Mouse (Mus musculus) heart, embryonic 14.5 days (tissue): ENCODE results near the gene Dcun1d3. TPM values are rescaled to one million over a fixed set of nuclear protein-coding genes. Genes with fewer than 3 reads are reported as not detected.

Source experiments
- ATAC-seq: fragments of 200-750 bp; cut with Nextera tagmentation; 2 replicates; pipeline ENCODE4 v1.8.0; 2017; ENCODE audit warnings: low read depth, moderate TSS enrichment; ENCODE audit not compliant: insufficient number of reproducible peaks, insufficient read depth, low FRiP score
- H3K27ac ChIP-seq, 2 experiments: fragments of 200-500 bp in 1 of 2; fragments of 300-500 bp in 1 of 2; sonication (generic) in 1 of 2; replicated peaks in 1 of 2; 2 replicates each; pipeline ENCODE4 v1.5.1; 2012 to 2014; ENCODE audit warnings: low read depth in 2 of 2, low read length in 2 of 2, control low read depth in 1 of 2, mild to moderate bottlenecking in 1 of 2, mixed read lengths in 1 of 2; ENCODE audit not compliant: control insufficient read depth in 1 of 2, insufficient read depth in 1 of 2
- H3K27me3 ChIP-seq: fragments of 300-500 bp; sonication (generic); 2 replicates; pipeline ENCODE4 v1.6.1; 2014; ENCODE audit warnings: mild to moderate bottlenecking, low read length, control low read depth; ENCODE audit not compliant: control insufficient read depth, insufficient read depth
- H3K36me3 ChIP-seq: fragments of 300-500 bp; sonication (generic); 2 replicates; pipeline ENCODE4 v1.6.1; 2014; ENCODE audit warnings: mild to moderate bottlenecking, control low read depth, low read length, mixed read lengths; ENCODE audit not compliant: control insufficient read depth, insufficient read depth
- H3K4me1 ChIP-seq, 2 experiments: fragments of 200-500 bp in 1 of 2; fragments of 300-500 bp in 1 of 2; sonication (generic) in 1 of 2; 2 replicates each; pipeline ENCODE4 v1.6.1; 2012 to 2014; ENCODE audit warnings: low read length in 2 of 2, control low read depth in 1 of 2, mixed read lengths in 1 of 2; ENCODE audit not compliant: control insufficient read depth in 2 of 2, insufficient read depth in 2 of 2
- H3K4me2 ChIP-seq: fragments of 300-500 bp; sonication (generic); 2 replicates; pipeline ENCODE4 v1.6.1; 2014; ENCODE audit warnings: mild to moderate bottlenecking, low read length
- H3K4me3 ChIP-seq, 2 experiments: fragments of 200-500 bp in 1 of 2; fragments of 300-500 bp in 1 of 2; sonication (generic) in 1 of 2; 2 replicates each; pipeline ENCODE4 v1.5.1; 2012 to 2014; ENCODE audit warnings: low read length in 2 of 2, mild to moderate bottlenecking in 2 of 2, control low read depth in 1 of 2, low read depth in 1 of 2, moderate library complexity in 1 of 2; ENCODE audit not compliant: control insufficient read depth in 1 of 2, insufficient read depth in 1 of 2
- H3K9ac ChIP-seq: fragments of 300-500 bp; sonication (generic); 2 replicates; pipeline ENCODE4 v1.6.1; 2014; ENCODE audit warnings: mild to moderate bottlenecking, low read length
- H3K9me3 ChIP-seq: fragments of 300-500 bp; sonication (generic); 2 replicates; pipeline ENCODE4 v1.6.1; 2016; ENCODE audit warnings: low read length, control low read depth; ENCODE audit not compliant: control insufficient read depth
- WGBS: fragments of 180-500 bp; shearing (Covaris S2); extraction: QIAGEN DNeasy Blood & Tissue Kit; methylation state at CpG from one replicate; pipeline ENCODE4 v1.1.7; 2014; 5-methylcytosine and 5-hydroxymethylcytosine counted together
- polyA plus RNA-seq: library from polyadenylated mRNA; unstranded; fragments of >200 nt; fragmentation: Nextera tagmentation; extraction: Ambion mirVana; gene quantifications from 2 replicates; pipeline ENCODE4 v1.2.1, GENCODE M21; 2014

Dcun1d3 gene
- polyA plus RNA-seq, 1 experiment from 2014 or later, result 5.4 TPM

GRCm38 (mm10) chr7:119847396-119847795, 48.7 kb downstream of the Dcun1d3 start:
- Histone ChIP-seq H3K4me2 (no peak overlapping the region), H3K9me3 (no peaks in the 10 kb centered on the region), H3K4me1 (no peaks in the 10 kb centered on the region), H3K36me3 (peaks cover 45% of the 10 kb centered on the region), H3K27ac (no peak overlapping the region), H3K4me3 (no peak overlapping the region), H3K27me3 (no peaks in the 10 kb centered on the region), H3K9ac (no peak overlapping the region)
- 85% methylated on average over 2 of the region's 2 CpGs for WGBS
- ATAC-seq, result no peak

GRCm38 (mm10) chr7:119845541-119845940, 50.6 kb downstream of the Dcun1d3 start:
- Histone ChIP-seq H3K9ac (no peak overlapping the region), H3K36me3 (peaks cover 42% of the 10 kb centered on the region), H3K9me3 (no peaks in the 10 kb centered on the region), H3K4me3 (no peak overlapping the region), H3K4me1 (no peaks in the 10 kb centered on the region), H3K27ac (no peak overlapping the region), H3K4me2 (no peak overlapping the region), H3K27me3 (no peaks in the 10 kb centered on the region)
- 61% methylated on average over 2 of the region's 2 CpGs for WGBS
- ATAC-seq, result no peak

- H3K27ac ChIP-seq, result no peak overlapping the region
- peaks cover 25% of the 10 kb centered on the region for H3K36me3 ChIP-seq
- no peaks in the 10 kb centered on the region for H3K9me3 ChIP-seq
- ATAC-seq, result no peak
- H3K4me2 ChIP-seq, result no peak overlapping the region
- H3K9ac ChIP-seq, result no peak overlapping the region
- H3K4me1 ChIP-seq, result no peaks in the 10 kb centered on the region
- 92% methylated on average over 4 of the region's 4 CpGs for WGBS
- no peak overlapping the region for H3K4me3 ChIP-seq
- no peaks in the 10 kb centered on the region for H3K27me3 ChIP-seq
Observed at GRCm38 (mm10) chr7:119841820-119842449, 54.2 kb downstream of the Dcun1d3 start.

- Histone ChIP-seq H3K36me3 (peaks cover 25% of the 10 kb centered on the region; the same call in 1 of the 2 replicates), H3K4me2 (no peak overlapping the region), H3K4me3 (no peak overlapping the region), H3K9me3 (no peaks in the 10 kb centered on the region), H3K27ac (no peak overlapping the region), H3K9ac (no peak overlapping the region), H3K4me1 (no peaks in the 10 kb centered on the region), H3K27me3 (no peaks in the 10 kb centered on the region)
- no peak for ATAC-seq
- 89% methylated on average over 4 of the region's 4 CpGs for WGBS
Observed at GRCm38 (mm10) chr7:119835996-119836777, 59.9 kb downstream of the Dcun1d3 start.

GRCm38 (mm10) chr7:119835371-119835770, 60.7 kb downstream of the Dcun1d3 start:
- H3K4me1 ChIP-seq, result no peaks in the 10 kb centered on the region

GRCm38 (mm10) chr7:119808723-119809122, 87.4 kb downstream of the Dcun1d3 start:
- no peak overlapping the region for H3K27ac ChIP-seq
- 93% methylated on average over 3 of the region's 3 CpGs for WGBS
- no peak overlapping the region for H3K9ac ChIP-seq
- H3K4me1 ChIP-seq, result no peaks in the 10 kb centered on the region
- H3K9me3 ChIP-seq, result no peaks in the 10 kb centered on the region
- ATAC-seq, result no peak
- H3K4me3 ChIP-seq, result no peak overlapping the region
- H3K36me3 ChIP-seq, result peaks cover 69% of the 10 kb centered on the region
- no peaks in the 10 kb centered on the region for H3K27me3 ChIP-seq
- H3K4me2 ChIP-seq, result no peak overlapping the region

More at GRCm38 (mm10) chr7:119835371-119835770, 60.7 kb downstream of the Dcun1d3 start:
- Histone ChIP-seq H3K36me3 (peaks cover 25% of the 10 kb centered on the region; the same call in 1 of the 2 replicates), H3K4me2 (no peak overlapping the region), H3K9ac (no peak overlapping the region), H3K4me3 (no peak overlapping the region), H3K27me3 (no peaks in the 10 kb centered on the region), H3K9me3 (no peaks in the 10 kb centered on the region), H3K27ac (no peak overlapping the region)
- 96% methylated on average over 1 of the region's 1 CpGs for WGBS
- ATAC-seq, result no peak

GRCm38 (mm10) chr7:119807396-119807795, 88.7 kb downstream of the Dcun1d3 start:
- no peak for ATAC-seq
- H3K9ac ChIP-seq, result no peak overlapping the region
- H3K4me2 ChIP-seq, result no peak overlapping the region
- no peak overlapping the region for H3K27ac ChIP-seq
- H3K9me3 ChIP-seq, result no peaks in the 10 kb centered on the region
- H3K4me3 ChIP-seq, result no peak overlapping the region
- 88% methylated on average over 5 of the region's 5 CpGs for WGBS
- no peaks in the 10 kb centered on the region for H3K27me3 ChIP-seq
- no peaks in the 10 kb centered on the region for H3K4me1 ChIP-seq
- peaks cover 58% of the 10 kb centered on the region for H3K36me3 ChIP-seq
